Mouse (Mus musculus): ENCODE results near the gene Ints4.
"Not testable (repeated sequence)": the region's sequence is repeated elsewhere in the genome, so short reads cannot be mapped to it uniquely, and the experiment has no call there.

The Ints4 gene

GRCm38 (mm10) chr7:97480821-97481339 is at the start of gene Ints4:
Gene Ints4, plus strand, starts transcription at chr7:97480956.
- peak; percentile 94 for DNase-seq (ENCODE audit: inconsistent ontology term)

GRCm38 (mm10) chr7:97433517-97433916 is 47.2 kb upstream of the Ints4 start:
- DNase-seq (ENCODE audit: inconsistent ontology term), result not testable (repeated sequence)

DNA sequence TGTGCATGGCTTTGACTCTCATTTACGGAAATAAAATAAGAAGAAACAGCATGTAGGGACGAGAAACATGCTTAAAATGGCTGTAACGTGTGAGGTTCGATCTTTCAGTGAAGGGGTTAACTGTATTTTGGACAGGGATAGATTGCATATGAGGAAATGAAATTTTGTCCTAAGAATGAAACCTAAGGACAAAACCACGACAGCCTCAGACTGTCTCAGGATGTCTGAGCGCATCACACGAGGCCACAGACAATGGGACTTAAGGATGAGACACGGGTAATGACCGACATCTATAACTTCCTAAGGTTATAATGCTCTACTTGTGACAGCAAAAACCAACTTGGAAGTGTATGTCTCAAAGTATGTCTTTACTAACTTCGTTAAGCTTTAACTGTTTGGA is 46.2 kb upstream of the Ints4 start:
- no peak for DNase-seq (ENCODE audit: inconsistent ontology term)

GRCm38 (mm10) chr7:97438986-97439385 is 41.8 kb upstream of the Ints4 start:
- no peak for DNase-seq (ENCODE audit: inconsistent ontology term)

DNA sequence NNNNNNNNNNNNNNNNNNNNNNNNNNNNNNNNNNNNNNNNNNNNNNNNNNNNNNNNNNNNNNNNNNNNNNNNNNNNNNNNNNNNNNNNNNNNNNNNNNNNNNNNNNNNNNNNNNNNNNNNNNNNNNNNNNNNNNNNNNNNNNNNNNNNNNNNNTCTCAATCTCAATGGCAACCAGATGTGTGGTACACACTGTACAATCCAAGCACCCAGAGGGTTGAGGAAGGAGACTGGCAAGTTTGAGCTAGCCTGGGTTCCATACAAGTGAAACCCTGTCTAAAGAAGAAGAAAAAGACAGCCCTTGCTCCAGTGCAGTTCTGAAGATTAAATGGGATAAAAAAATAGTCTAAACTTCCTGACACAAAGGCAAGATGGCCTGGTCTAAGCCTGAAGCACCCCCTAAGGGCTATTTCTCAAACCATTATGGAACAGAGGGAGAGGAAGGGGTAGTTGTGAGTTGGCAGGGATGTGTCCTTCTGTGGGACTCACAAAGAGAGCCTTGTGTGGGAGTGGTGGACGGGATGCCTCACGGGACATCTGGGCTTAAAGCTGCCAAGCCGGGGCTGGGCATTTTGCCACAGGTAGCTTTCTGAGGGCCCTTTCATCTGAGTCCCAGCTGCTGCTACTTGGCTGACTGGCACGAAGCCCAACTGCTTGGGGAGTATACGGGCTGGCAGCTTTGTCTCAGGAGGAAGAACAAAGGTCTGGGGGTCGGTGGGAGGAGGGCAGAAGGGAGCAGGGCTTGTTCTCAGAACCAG is 34.4 kb upstream of the Ints4 start:
- peak; percentile 99 for DNase-seq (ENCODE audit: inconsistent ontology term)

DNA sequence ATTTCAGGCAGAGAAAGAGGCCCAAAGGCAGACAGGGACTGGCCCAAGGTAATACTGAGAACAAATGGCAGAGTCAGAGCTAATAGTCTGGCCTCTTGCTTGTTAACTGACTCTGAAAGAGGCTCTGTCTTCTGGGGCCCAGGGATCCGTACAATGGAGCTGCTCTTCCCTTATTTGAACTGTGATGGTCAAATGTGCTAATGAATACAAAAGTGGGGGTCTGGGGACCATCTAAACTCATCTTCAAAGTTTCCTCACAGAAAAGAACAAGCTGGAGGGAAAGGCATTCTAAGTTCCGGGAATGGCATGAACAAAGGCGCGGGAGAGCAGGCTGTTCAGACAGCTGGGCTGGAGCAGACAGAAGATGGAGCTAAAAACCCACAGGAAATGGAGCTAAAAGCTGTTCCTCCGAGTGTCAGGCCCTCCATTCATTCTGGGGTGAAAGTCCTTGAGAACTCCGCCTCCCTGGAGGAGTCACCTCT is 33.7 kb upstream of the Ints4 start:
- no peak for DNase-seq (ENCODE audit: inconsistent ontology term)

- not testable (repeated sequence) for DNase-seq (ENCODE audit: inconsistent ontology term)
Measured at GRCm38 (mm10) chr7:97451023-97451422, 29.7 kb upstream of the Ints4 start, which contains the start of gene Kctd14. Gene Kctd14, plus strand, starts transcription at chr7:97451323.

GRCm38 (mm10) chr7:97452196-97452595 is 28.6 kb upstream of the Ints4 start:
- no peak for DNase-seq (ENCODE audit: inconsistent ontology term)

GRCm38 (mm10) chr7:97453141-97453921 is 27.4 kb upstream of the Ints4 start:
- peak; percentile 46 for DNase-seq (ENCODE audit: inconsistent ontology term)

DNA sequence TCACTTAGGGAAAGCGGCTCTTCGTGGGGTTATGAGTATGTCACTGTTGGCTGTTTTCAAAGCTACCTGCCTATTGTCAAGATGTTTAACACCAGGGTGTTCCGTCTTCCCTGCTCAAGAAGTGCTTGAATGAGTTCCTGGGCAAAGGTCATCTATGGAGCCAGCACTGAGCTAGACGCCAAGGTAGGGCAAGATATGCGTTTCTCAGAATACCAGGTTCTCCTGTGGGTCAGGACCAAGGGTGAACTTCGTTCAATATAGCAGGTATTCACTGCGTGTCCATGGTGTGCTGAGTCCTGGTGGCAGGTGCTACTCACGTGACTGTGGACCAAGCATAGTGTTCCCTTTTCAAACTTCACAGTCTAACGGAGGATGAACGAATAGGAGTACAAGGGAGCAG is 26.0 kb upstream of the Ints4 start:
- DNase-seq (ENCODE audit: inconsistent ontology term), result no peak

- DNase-seq (ENCODE audit: inconsistent ontology term), result no peak
Measured at GRCm38 (mm10) chr7:97455577-97455976, 25.2 kb upstream of the Ints4 start.

DNA sequence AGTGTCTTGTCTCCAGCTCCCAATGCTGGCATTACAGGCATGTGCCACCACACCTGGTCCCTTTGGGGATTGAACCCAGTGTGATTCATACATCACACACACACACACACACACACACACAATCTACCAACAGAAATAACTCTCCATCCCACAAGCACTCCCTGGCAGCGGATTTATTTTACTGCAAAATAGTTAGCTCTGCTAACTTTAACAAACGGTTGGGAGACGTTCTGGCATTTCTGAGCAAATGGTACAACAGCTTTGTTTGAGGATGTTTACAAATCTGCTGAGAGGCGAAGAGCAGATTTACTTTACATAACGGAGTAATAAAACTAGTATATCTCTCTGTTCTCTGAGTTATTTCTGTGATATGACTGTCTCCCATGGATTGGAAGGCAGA is 7.8 kb upstream of the Ints4 start:
- no peak for DNase-seq (ENCODE audit: inconsistent ontology term)

- no peak for DNase-seq (ENCODE audit: inconsistent ontology term)
Measured at GRCm38 (mm10) chr7:97479349-97479748, 1.4 kb upstream of the Ints4 start.

- DNase-seq (ENCODE audit: inconsistent ontology term), result no peak
Measured at GRCm38 (mm10) chr7:97480290-97480689, 466 bp upstream of the Ints4 start.

- no peak for DNase-seq (ENCODE audit: inconsistent ontology term)
Measured at GRCm38 (mm10) chr7:97483378-97483777, 2.6 kb downstream of the Ints4 start.

GRCm38 (mm10) chr7:97491157-97491556 is 10.4 kb downstream of the Ints4 start:
- no peak for DNase-seq (ENCODE audit: inconsistent ontology term)

DNA sequence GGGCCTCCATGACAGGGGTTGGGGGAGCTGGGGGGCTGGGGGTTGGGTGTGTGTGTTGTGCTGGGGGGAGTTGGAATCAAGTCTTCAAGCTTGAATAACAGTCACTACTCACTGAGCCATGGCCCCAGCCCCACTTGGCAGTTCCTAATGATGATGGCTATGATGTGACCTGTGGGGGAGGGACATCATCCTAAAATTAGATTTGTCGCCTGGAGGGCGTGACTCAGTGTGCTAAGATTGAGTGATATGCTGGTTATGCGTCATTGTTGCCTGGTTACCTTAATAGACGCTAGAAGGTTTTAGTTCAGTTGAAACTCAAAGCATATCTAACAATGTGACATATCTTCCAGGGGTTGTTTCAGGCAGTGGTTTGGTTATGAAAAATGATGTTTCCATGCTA is 11.7 kb downstream of the Ints4 start:
- no peak for DNase-seq (ENCODE audit: inconsistent ontology term)

- no peak for DNase-seq (ENCODE audit: inconsistent ontology term)
Measured at GRCm38 (mm10) chr7:97495052-97495451, 14.3 kb downstream of the Ints4 start.

DNA sequence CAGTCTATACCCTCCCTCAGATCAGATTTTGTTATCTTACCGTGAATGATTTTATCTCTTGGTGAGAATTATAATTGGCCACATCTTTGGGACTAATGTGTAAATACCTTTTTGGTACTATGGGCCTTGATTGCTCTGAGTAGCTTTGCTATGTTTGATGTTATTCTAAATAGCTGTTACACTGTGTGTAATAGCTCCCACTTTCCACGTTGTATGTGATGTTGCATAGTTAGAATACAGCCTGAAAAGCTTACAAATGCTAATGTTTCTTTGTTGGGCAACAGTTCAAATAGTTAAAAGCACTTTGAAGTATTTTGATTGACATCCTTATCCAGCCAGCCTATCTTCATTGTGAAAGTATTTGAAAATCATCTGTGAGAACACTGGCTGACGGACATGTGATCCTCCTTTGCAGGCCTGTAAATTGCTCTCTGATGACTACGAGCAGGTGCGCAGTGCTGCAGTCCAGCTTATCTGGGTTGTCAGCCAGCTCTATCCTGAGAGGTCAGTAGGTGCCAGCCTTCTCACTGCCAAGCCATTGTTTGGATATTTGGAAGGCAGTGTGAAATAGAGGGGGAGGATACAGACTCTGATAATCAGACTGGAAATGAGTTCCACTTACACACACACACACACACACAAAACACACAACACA is 19.9 kb downstream of the Ints4 start:
- DNase-seq (ENCODE audit: inconsistent ontology term), result peak; percentile 68

DNA sequence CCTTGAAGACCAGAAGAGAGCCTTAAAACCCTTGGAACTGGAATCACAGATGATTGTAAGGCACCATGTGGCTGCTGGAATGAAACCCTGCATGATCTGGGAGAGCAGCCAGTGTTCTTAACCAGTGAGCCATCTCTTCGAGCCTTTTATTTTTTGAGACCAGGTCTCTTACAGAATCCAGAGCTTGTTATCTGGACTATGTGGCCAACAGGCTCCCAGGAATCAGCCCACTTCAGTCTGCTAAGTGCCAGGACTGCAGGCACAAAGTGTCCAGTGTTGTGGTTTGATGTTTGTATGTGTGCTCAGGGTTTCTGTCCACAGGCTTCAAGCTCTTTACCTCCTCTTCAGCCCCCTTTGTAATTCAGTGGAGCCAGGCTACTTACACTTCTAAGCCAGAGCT is 34.0 kb downstream of the Ints4 start:
- peak; percentile 91 for DNase-seq (ENCODE audit: inconsistent ontology term)

- peak; percentile 80 for DNase-seq (ENCODE audit: inconsistent ontology term)
Measured at GRCm38 (mm10) chr7:97519935-97520334, 39.2 kb downstream of the Ints4 start.

DNA sequence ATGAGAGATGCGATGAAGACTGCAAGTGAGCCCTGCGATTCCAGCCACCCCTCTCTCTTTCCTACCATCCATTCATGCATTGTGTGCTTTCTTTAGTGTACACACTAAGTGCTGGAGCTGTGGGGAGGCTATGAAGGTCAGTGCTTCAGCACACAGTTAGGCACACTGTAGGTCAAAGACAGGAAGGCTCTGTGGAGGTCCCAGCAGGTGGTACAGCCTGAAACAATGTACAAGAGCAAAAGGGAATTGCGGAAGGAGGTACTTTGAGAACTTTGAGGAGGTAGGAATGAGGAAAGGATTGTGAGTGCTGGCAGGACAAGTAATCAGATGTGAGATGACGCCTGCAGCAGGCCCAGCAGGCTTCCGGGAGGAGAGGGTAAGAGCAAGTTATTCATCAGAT is 54.8 kb downstream of the Ints4 start:
- no peak for DNase-seq (ENCODE audit: inconsistent ontology term)
